Mouse (Mus musculus) right cerebral cortex, postnatal 36 days (tissue): ENCODE results near the gene Tbc1d7.

Source experiments
- DNase-seq, 2 experiments: peaks; one replicate each; pipeline ENCODE4 v3.0.0; 2022; ENCODE audit warnings: low spot score in 2 of 2, mixed read lengths in 1 of 2

The Tbc1d7 gene

GRCm38 (mm10) chr13:43193932-43194331 is 22.6 kb upstream of the Tbc1d7 start:
- no peak for DNase-seq

- DNase-seq: no peak
Observed at GRCm38 (mm10) chr13:43193266-43193665, 22.0 kb upstream of the Tbc1d7 start.

DNA sequence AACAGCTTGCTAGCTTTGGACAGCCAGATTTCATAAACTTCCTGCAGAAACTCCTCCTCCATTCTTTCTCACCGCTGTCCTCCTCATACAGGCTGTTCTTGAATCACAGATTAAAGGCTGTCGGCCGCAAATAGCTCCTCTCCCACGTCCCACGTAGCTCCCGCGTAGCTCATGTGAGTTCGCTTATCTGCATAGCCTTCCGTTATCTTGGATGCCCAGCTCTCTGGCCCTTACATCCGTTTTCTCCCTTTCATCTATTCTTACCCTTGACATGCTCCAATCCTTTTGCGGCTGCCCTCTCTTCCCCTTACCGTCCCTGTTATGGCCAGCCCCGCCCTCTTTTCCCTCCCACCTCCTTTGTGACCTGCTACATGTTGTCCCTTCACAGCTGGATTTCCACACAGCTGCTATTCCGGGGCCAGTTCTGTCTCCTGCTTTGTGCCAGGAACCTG is 20.5 kb upstream of the Tbc1d7 start:
- peak; percentile 74 to 82 for DNase-seq

DNA sequence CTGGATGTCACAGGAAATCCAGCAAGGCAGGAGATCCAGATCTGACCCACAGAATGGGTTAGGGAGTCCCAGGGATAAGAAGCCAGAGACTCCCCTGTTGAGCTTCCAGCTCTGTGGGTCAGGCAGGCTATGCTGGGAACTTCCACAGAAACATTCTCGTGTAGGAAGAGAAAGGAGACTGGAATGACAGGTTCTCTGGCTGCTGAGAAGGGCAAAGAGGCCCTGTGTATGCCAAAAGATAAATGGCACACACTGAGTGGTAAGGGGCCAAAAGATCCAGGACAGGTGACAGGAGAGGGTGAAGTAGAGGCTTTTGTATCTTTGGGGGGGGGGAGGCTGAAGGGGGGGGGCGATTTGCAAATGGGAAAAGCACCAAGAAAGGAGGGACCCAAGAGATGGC is 20.0 kb upstream of the Tbc1d7 start:
- DNase-seq: no peak

GRCm38 (mm10) chr13:43187736-43188135 is 16.4 kb upstream of the Tbc1d7 start:
- no peak for DNase-seq

DNA sequence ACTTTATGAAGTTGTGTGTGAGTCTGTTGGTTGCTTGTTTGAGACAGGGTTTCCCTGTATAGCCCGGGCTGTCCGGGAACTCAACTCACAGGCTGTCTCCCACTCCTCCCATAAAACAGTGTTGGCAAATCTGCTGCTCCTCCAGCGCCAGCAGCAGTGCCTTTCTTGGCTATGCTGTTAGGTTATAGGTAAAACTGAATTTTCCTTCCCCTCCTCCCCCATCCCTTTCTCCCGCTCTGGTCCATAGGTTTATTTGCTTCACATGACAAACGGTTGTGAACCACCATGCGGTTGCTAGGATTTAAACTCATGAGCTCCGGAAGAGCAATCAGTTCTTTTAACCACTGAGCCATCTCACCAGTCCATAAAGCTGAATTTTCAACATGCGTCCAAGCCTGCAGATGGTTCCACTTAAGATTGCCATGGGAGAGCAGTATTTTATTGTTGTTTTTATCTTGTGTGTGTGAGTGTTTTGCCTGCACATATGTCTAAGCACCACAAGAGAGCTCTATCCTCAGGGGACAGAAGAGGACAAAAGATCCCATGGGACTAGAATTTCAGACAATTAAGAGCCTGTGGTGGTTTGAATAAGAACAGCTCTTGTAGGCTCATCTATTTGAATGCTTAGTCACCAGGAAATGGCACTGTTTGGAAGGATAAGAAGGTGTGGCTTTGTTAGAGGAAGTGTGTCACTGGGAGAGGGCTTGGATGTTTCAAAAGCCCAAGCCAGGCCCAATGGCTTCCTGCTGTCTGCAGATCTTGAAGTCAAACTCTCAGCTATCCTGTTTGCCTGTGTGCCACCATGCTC is 12.2 kb upstream of the Tbc1d7 start:
- DNase-seq: no peak

- peak; percentile 64 to 71 for DNase-seq
Observed at GRCm38 (mm10) chr13:43182465-43183201, 11.3 kb upstream of the Tbc1d7 start.

GRCm38 (mm10) chr13:43181104-43181503 is 9.8 kb upstream of the Tbc1d7 start:
- no peak for DNase-seq

- DNase-seq: no peak
Observed at GRCm38 (mm10) chr13:43177317-43177716, 6.0 kb upstream of the Tbc1d7 start.

DNA sequence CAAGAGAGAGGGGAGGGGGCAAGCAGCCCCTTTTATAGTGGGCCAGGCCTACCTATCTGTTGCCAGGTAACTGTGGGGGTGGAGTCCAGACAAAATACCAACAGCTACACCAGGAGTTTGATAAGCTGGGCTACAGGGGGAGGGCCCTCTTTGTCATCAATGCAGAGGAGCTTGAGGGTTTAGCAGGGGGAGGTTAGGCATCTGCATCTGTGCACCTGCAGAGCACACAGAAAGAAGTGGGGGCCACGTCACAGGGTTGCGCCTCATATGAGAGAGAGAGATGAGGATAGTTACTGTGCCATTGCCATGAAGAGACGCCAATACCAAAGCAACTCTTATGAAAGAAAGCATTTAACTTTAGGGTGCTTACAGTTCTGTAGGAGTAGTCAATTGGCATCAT is 5.4 kb upstream of the Tbc1d7 start:
- no peak for DNase-seq

DNA sequence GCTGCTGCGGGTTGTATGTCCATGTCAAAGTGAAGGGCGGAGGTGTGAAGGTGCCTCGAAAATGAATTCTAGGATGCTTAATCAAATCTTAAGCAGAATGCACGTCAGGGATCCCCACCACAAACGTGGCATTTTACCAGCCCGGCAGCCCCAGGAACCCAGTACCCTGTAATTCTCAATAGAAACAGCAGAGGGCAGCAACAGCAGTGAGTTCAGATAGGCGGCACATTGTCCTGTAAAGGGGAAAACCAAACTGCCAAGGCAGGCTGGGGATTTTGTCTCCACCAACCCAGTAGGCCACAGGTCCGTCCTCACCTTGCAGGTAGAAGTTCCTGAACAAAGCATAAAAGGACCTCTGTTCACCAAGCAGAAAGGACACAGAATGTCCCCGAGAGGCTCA is 2.0 kb upstream of the Tbc1d7 start:
- DNase-seq: peak; percentile 56 to 59

GRCm38 (mm10) chr13:43172036-43172713 is 874 bp upstream of the Tbc1d7 start:
- no peak for DNase-seq

- DNase-seq: no peak
Observed at GRCm38 (mm10) chr13:43167721-43168120, 3.6 kb downstream of the Tbc1d7 start.

- no peak for DNase-seq
Observed at GRCm38 (mm10) chr13:43159429-43159828, 11.9 kb downstream of the Tbc1d7 start.

DNA sequence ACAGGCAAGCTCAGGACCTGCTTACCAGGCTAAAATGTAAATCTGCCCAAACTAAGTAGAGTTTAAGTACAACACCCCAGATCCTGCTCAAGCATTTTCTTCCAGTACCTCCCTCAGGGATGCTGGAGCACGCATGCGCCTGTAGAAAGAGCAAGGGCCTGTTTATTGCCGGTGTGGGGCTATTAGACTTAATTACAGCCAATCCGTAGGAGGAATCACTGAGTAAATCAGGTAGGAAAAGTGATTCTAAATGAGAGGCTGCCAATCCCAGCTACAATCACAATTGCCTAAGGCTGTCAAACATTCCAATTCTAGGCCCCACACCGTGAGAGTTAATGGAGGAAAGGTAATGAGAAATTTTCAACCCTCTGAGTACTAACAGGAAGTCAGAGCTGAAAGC is 13.0 kb downstream of the Tbc1d7 start:
- no peak for DNase-seq

DNA sequence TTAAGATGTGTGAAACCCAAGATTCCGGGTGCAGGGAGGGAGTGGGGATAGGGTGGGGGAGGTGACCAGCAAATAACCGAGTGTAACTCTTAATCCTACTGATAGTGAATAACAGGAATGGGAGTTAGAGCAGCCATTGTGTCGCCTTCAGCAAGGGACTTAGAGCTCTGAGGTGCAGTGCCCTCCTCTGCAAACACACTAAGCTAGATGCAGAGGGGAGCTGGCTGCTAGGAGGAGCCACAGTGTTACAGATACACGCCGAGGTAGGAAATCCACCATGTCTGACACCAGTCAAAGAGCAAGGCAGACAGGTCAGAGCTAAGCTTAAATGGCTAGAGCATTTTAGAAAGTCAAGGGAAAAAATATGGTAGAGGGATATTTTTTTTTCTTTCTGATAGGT is 13.9 kb downstream of the Tbc1d7 start:
- no peak for DNase-seq

DNA sequence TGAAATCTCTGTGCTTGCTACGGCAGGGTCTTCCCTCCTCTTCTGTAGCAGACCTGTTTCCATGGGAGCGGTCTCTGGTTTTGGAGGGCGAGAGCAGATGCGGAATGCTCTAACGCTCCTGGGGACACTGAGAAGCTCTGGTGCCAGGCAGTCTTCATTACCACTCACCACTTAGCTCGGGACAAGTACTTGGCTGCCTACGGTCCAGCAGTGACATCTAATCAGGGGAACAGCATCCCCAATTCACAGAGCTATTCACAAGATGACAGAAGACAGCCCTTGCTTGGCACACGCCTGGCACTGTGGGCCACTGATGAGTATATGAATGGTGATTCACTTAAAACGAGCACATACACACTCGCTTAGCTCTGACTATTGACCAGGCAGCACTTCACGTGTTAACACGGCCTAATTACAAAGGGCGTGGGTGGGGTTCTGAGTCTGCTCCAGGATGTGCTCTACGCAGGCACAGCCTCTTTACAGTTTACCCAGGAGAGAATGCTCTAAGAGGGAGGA is 19.2 kb downstream of the Tbc1d7 start:
- no peak for DNase-seq

- no peak for DNase-seq
Observed at GRCm38 (mm10) chr13:43149661-43150060, 21.6 kb downstream of the Tbc1d7 start.

DNA sequence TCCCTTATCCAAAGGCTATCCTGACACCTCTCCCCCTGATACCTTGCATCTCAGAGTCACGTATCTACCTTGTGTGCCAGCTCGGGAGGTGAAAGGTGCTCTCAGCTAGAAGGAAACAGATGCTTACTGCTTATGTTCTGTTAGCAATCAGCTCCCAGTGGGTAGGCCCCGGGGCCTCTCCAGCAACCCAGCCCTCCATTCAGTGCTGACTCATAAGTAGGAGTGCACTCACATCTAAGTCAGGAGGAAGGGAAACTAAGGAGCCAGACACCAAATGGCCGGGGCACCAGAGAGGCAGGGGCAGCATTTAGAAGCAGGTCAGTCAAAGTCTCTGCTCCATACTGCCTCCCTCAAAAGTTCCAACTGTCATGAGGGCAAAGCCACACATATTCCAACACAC is 22.6 kb downstream of the Tbc1d7 start:
- DNase-seq: no peak

- no peak for DNase-seq
Observed at GRCm38 (mm10) chr13:43146515-43147258, 24.6 kb downstream of the Tbc1d7 start.

DNA sequence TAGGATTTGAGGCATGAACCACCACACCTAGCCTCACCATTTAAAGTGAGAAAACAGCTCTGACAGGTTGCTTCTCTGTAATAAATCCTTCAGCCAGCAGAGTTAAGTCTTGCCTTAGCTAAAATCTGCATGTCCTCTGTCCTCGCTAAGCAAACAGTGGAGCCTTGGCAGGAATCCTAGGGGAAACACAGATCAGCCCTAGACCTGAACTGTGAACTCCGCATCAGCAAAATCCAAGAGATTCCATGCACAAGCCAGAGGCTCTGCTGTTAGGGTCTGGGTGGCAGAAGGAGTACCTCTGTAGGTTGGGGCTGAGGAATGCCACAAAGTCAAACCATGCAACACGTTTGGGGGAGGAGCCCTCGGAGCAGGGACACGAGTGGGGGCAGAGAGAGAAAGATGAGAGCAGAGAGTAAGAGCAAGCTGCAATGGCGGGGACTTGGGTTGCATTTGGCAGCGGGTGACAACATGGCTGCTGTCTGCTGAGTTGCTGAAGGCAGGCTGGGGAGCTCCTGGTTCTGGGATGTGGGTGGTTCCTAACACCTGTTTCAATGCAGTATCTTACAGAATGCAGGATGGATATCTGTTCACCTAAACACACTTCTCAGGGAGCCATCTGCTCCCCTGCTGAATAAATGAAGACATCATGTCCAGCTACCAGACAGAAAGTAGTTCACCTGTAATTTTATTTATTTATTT is 26.4 kb downstream of the Tbc1d7 start:
- DNase-seq: no peak
